Mouse (Mus musculus) c-Kit-negative CD71-positive TER-119-positive erythroid progenitor cells, embryonic 14.5 days (primary cell): ENCODE data around the gene Cmklr1.

ENCODE experiments used
- DNase-seq: peaks from one replicate; pipeline ENCODE4 v3.0.0-alpha.2; 2013; ENCODE audit warnings: low read depth, low spot score

Gene Cmklr1

DNA sequence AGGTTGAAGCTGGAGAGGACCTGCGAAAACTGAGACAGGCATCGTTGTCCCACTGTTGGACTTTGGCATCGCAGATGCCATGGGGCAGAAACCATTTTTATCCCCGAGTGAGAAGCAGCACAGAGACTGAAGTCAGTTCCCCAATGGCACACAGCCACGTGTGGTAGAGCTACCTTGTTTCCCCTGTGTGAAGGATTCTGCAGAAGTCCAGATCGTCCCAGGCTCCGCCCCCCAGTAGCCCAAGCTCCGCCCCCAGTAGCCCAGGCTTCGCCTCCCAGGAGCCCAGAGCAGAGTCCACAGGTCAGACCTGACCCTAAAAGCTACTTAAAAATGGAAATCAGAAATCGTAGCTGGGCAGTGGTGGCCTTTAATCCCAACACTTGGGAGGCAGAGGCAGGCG is 4.0 kb upstream of the Cmklr1 start:
- no peak for DNase-seq

DNA sequence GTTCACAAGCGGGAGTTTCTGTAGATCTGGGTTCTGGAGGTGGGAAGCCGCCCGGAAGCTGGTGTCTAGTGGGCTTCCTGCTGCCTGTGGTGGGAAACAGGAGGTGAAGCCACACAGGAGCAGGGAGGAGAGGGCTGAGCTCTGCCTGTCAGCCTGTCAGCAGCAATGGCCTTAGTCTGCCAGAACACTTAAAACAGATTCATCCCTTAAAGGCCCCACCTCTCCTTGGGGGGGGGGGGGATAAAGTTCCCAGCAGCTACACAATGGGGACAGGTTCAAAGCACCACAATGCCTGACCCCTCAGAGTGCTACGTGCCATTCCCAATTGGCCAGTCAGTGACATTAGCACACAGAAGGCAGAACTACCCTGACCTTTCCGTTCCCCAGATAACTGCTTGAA is 2.0 kb upstream of the Cmklr1 start:
- no peak for DNase-seq

DNA sequence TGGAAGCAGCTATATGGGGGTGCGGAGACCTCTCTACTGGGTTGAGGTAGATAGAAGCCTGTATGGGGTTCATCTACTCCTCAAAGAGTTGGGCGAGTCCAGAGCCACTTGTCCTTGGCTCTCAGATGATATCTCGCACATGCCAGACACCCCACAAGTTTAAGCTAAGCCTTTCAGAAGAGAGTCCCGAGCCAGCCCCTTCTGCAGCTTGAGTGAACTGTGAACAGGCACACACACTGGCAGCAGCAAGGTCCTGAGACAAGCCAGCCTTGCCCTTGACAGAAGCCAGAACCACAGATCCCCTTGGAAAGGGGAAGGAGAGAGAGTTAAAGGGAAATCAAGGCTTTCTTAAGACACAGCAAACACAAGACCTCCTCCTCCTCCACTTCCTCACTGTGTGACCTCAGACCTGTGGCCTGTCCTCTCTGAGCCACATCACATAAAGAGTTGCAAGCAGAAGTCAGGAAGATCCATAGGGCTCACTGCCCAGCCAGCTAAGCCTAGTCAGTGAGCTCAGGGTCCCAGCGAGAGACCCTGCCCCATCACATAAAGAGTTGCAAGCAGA is 1.5 kb downstream of the Cmklr1 start:
- DNase-seq: no peak

DNA sequence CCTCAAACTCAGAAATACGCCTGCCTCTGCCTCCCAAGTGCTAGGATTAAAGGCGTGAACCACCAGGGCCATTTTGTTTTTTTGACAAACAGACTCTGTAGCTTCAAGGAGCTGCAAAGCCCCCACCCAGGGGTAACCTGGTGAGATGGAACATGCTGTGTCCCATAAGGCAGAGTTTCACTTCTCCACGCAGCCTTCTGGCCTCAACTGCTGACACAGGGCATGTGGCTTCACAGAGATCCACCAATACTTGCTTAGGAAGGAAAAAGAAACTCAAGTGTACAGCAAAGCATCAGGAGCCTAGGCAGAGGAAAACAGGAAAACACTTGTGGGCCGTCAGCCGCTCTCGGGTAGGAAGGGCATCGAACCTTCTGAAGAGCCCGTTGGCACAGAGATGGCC is 3.1 kb downstream of the Cmklr1 start:
- no peak for DNase-seq

- no peak for DNase-seq
Observed at GRCm38 (mm10) chr5:113644520-113644919, 5.7 kb downstream of the Cmklr1 start.

- no peak for DNase-seq
Observed at GRCm38 (mm10) chr5:113643107-113643848, 6.9 kb downstream of the Cmklr1 start.

GRCm38 (mm10) chr5:113641066-113641465 is 9.2 kb downstream of the Cmklr1 start:
- no peak for DNase-seq

GRCm38 (mm10) chr5:113639126-113639525 is 11.1 kb downstream of the Cmklr1 start:
- no peak for DNase-seq

DNA sequence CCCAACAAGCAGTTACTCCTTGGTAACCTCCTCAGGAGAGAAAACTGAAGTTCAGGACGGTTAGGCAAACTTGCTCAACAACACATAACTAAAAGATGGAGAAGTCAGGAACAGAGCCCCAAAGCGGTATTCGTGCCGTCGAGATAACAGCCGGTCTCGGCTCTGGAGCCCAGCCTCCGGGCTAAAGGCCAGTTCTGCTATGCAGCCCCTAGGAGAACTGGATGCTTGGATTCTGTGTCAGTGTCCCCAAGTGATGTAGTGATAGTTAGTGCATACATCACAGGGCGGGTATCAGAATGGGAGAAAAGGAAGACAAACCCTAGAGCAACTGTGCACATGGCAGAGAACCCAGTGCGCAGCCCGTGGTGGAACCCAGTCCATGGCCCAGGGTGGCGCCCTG is 12.2 kb downstream of the Cmklr1 start:
- no peak for DNase-seq

GRCm38 (mm10) chr5:113637631-113638030 is 12.6 kb downstream of the Cmklr1 start:
- no peak for DNase-seq

DNA sequence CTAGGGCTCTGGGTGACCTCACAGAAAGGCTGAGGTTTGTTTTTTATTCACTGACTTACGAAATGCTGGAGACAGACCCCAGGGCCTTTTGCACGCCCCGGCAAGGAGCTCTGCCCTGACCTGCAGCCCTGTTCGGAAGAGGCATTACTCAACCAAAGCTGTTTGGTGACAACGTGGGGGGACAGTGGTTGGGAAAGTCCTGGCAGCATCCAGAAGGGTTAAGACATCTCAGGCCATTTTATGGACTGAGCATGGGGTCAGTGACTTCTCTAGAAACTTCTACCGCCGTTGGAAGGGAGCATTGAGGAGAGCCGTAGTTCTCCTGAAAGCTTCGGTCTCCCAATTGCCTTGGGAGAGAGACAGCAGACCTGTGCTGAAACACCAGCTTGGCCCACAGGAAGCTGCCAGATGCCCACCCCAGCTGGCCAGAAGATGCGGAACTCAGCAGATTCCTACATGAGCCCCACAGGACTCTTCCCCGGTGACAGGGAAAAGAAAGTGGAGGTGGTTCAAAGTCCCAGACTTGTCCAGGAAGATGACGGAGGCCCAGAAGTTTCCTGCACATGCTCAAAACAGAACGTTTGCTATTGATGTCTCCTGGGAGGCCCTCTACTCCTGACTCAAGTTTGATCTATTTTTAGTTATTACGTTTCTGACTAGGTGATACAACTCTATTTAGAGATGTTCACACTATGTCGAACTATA is 14.2 kb downstream of the Cmklr1 start:
- no peak for DNase-seq

- DNase-seq: no peak
Observed at GRCm38 (mm10) chr5:113634887-113635610, 15.2 kb downstream of the Cmklr1 start.

DNA sequence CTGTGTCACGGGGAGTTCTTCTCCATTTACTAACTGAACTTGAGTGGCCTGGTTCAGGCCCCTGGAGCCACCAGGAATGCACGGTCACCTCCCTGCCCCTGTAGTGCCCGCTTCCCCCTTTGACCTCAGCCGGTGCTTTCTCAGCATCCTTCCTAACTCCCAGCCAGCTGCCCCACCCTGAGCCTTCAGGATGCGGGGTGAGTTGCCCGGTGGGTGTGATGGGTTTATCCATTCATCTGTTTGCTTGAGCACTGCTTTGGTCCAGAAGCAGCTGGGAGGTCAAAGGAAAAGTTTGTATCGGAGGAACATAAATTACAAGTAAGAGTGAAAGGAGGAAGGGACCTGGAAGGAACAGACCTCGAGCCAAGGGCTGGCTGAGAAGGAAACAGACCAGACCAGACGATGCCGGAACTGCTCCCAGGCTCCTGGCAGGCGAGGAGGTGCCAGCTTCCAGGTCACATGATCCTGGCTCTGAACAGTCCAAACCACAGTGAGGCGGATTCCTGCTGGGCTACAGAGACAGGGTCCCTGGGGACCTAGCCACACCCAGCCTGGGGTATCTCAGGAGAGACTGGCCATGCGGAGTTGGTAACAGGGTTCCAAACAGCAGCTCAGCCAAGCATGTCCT is 16.1 kb downstream of the Cmklr1 start:
- DNase-seq: no peak

DNA sequence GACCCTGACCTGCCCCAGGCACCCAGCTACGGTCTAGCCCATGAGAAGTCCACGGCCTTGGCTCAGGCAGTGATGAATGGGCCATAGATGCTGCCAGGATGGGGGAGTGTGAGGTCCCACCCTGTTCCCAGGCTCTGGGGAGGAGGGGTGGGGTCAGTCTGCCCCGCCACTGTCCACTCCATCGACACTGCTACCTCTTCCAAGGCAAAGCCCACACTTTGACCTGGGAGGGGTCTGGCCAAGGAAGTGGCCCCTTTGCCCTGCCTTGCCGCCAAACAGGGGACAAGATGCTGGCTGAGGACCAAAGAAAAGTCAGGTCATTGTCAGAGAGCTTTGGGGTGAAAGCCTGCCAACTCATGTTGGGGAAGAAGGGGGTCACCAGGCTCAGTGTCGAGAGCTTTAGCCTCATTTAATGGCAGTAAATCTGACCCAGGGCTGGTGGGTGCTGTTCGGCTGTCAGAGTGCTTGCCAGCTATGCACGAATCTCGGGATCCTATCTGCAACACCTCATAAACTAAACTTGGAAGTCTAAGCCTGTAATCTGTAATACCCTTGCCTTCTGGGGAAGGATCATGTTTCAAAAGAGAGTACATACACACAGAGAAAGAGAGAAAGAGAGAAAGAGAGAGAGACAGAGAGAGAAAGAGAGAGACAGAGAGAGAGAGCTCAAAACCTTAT is 17.1 kb downstream of the Cmklr1 start:
- DNase-seq: no peak

DNA sequence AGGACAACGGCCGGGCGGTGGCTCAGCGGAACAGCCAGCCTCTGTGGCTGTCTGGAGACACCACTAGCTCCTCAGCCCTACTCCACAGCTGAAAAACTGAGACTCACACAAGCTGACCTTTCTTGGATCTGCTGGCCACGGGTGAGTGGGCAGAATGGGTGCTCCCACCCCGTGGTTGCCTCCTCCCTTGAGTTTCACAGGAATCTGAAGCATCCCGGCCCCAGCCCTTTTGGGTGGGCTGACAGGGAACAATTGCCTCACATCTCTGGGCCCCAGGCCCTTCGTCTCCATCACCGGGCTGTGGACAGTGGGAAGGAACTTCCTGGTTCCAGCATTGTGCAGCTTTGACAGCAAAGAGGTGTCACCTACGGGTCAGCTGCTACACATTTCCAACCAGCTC is 20.1 kb downstream of the Cmklr1 start:
- DNase-seq: no peak

- DNase-seq: no peak
Observed at GRCm38 (mm10) chr5:113629248-113629647, 21.0 kb downstream of the Cmklr1 start.

DNA sequence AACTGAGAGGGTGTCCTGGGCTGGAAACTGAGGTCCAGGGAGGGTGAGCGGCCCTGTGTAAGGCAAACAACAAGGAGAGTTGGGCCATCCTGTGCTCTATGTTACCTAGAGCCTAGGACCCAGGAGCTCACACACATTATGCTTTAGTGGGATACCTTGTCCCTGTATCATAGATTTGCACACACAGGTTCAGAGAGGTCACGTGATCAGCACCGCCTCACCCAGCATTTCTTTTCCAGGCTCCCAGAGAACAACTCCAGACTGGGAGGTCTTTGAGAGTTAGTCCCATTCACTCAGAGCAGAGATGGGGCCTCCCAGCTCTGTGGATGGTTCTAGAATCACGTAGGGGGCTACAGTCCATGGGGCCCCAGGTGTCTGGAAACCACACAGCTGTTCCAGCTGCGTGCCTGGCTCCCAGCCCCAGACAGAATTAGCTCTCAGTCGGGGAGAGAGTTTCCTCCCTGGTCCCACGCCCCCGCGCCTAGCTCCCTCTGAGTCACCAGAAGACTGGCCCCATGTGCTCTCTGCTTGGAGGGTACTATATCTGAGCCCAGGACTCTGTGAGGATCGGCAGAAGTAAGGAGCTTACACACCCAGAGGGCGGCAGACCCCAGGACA is 22.3 kb downstream of the Cmklr1 start:
- no peak for DNase-seq

DNA sequence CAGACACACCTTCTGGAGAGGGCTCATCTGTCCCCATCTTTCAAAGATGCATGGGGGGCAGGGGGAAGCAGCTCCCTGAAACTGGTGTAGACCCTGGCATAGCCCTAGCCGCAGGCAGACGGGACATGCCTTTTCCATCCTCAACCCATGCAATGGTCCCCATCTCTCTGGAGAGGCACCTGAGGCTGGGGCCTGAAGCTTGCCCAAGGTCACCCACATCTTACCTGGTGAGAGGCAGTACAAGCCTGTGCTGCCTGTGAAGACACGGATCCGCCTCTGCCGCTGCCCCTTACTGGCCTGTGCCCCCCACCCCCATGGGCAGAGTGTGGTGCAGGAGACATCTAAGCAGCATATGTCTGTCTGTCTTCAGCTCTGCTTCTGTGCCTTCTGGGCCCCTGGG is 23.2 kb downstream of the Cmklr1 start:
- DNase-seq: no peak

DNA sequence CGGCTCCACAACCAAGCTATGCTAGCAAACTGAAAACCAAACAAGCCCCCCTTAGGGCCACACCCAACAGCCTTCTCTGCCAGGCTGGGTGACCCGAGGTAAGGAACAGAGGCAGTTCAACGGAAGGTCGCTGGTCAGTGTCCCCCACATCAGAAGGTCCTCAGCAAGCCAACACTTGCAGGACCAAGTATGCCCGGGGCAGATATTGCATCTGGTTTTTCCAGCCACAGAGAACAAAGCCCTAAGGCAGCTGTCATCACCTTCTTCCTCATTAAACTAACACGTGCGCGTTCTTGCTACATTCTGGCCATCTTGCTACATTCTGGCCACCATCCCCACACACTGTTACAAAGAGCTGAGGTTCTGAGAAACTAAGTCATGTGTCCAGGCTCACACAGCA is 23.9 kb downstream of the Cmklr1 start:
- DNase-seq: no peak

DNA sequence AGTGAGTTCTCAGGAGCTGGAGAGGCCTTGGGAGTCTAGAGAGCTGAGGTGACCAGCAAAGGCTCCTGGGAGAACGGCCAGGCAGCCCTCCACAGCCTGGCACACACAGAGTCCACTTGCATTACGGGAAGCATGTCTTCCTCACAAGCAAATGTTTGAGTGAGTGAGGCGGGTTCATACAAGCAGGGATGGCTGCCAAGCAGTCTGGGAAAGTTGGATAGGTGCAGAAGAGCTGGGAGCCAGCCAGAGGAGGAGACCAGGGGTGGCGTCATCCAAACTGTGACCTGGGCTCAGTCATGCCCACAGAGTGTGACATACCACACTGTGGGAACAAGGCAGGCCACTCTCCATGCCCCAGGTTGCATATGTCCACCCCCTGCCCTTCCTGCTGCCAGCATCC is 25.2 kb downstream of the Cmklr1 start:
- no peak for DNase-seq

DNA sequence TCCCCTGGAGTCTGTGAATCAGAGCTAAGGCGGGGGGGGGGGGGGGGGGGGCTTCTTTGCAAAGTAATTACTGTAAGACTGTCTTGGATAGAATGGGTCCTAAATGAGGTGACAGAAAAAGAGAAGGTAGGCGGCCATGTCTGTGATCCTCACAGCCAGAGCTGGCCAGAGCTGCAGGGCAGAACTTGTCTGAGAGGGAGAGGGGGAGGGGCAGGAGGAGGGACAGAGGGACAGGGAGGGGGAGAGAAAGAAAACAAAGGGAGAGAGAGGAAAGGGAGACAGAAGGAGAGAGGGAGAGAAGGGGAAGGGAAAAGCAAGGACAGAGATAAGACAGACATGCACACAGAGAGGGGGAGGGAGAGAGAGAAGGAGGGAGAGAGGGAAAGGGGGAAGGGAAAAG is 27.2 kb downstream of the Cmklr1 start:
- no peak for DNase-seq
